Mouse (Mus musculus) embryonic facial prominence, embryonic 15.5 days (tissue): ENCODE results near the gene Cd2. TPM values are rescaled to one million over a fixed set of nuclear protein-coding genes. Genes with fewer than 3 reads are reported as not detected.

Experiments used
- ATAC-seq: fragments of 200-750 bp; cut with Nextera tagmentation; 2 replicates; pipeline ENCODE4 v1.8.0; 2017; ENCODE audit warnings: low read depth, moderate TSS enrichment; ENCODE audit not compliant: insufficient number of reproducible peaks, low FRiP score, low TSS enrichment
- H3K27ac ChIP-seq: fragments of 300-500 bp; sonication (generic); replicated peaks from 2 replicates; pipeline ENCODE4 v1.5.1; 2015; ENCODE audit warnings: mild to moderate bottlenecking, inconsistent platforms
- H3K27me3 ChIP-seq: fragments of 300-500 bp; sonication (generic); 2 replicates; pipeline ENCODE4 v1.6.1; 2015; ENCODE audit warnings: inconsistent platforms
- H3K36me3 ChIP-seq: fragments of 300-500 bp; sonication (generic); 2 replicates; pipeline ENCODE4 v1.6.1; 2015; ENCODE audit warnings: mild to moderate bottlenecking, inconsistent platforms
- H3K4me1 ChIP-seq: fragments of 300-500 bp; sonication (generic); 2 replicates; pipeline ENCODE4 v1.6.1; 2015; ENCODE audit warnings: inconsistent platforms
- H3K4me2 ChIP-seq: fragments of 300-500 bp; sonication (generic); replicated peaks from 2 replicates; pipeline ENCODE4 v1.6.1; 2015; ENCODE audit warnings: mild to moderate bottlenecking, inconsistent platforms
- H3K4me3 ChIP-seq: fragments of 300-500 bp; sonication (generic); replicated peaks from 2 replicates; pipeline ENCODE4 v1.5.1; 2015; ENCODE audit warnings: mild to moderate bottlenecking, inconsistent platforms
- H3K9ac ChIP-seq: fragments of 300-500 bp; sonication (generic); 2 replicates; pipeline ENCODE4 v1.6.1; 2015; ENCODE audit warnings: inconsistent platforms
- H3K9me3 ChIP-seq: fragments of 300-500 bp; sonication (generic); replicated peaks from 2 replicates; pipeline ENCODE4 v1.6.1; 2016; ENCODE audit warnings: inconsistent platforms
- WGBS: fragments of 180-500 bp; shearing (Covaris S2); methylation state at CpG from one replicate; pipeline ENCODE4 v1.1.7; 2015; 5-methylcytosine and 5-hydroxymethylcytosine counted together
- polyA plus RNA-seq: library from polyadenylated mRNA; unstranded; fragments of >200 nt; fragmentation: Nextera tagmentation; extraction: Ambion mirVana; gene quantifications from 2 replicates; pipeline ENCODE4 v1.2.1, GENCODE M21; 2015

The Cd2 gene
- polyA plus RNA-seq, 1 experiment from 2014 or later: 0.24 TPM

GRCm38 (mm10) chr3:101306090-101306489 is 18.4 kb upstream of the Cd2 start:
- WGBS: 59% methylated on average over 9 of the region's 9 CpGs
- Histone ChIP-seq H3K36me3 (no peaks in the 10 kb centered on the region), H3K9me3 (no peaks in the 10 kb centered on the region), H3K27ac (no peak overlapping the region), H3K27me3 (no peaks in the 10 kb centered on the region), H3K4me3 (no peak overlapping the region), H3K4me2 (no peak overlapping the region), H3K9ac (no peak overlapping the region), H3K4me1 (peaks cover 19% of the 10 kb centered on the region)
- no peak for ATAC-seq

GRCm38 (mm10) chr3:101305046-101305445 is 17.3 kb upstream of the Cd2 start:
- Histone ChIP-seq H3K4me2 (no peak overlapping the region), H3K4me3 (no peak overlapping the region), H3K9me3 (no peaks in the 10 kb centered on the region), H3K27ac (no peak overlapping the region), H3K27me3 (no peaks in the 10 kb centered on the region), H3K9ac (no peak overlapping the region), H3K4me1 (peaks cover 30% of the 10 kb centered on the region), H3K36me3 (no peaks in the 10 kb centered on the region)
- 66% methylated on average over 2 of the region's 2 CpGs for WGBS
- no peak for ATAC-seq

- 10% methylated on average over 8 of the region's 8 CpGs for WGBS
- H3K4me2 ChIP-seq: 0 out of 2 replicates have a peak overlapping the region, but pooled peaks have one; percentile 6
- no peak overlapping the region for H3K4me3 ChIP-seq
- no peaks in the 10 kb centered on the region for H3K36me3 ChIP-seq
- H3K9me3 ChIP-seq: no peaks in the 10 kb centered on the region
- 0 out of 2 replicates have a peak overlapping the region, but pooled peaks have one; percentile 22 for H3K27ac ChIP-seq
- ATAC-seq: peak; percentile 53; the same call in 1 of the 2 replicates
- H3K9ac ChIP-seq: no peak overlapping the region
- H3K27me3 ChIP-seq: no peaks in the 10 kb centered on the region
- peaks cover 28% of the 10 kb centered on the region for H3K4me1 ChIP-seq
Observed at GRCm38 (mm10) chr3:101304156-101304555, 16.4 kb upstream of the Cd2 start.

GRCm38 (mm10) chr3:101300271-101301071 is 12.7 kb upstream of the Cd2 start:
- Histone ChIP-seq H3K4me1 (peaks cover 28% of the 10 kb centered on the region), H3K4me2 (peak overlapping the region; percentile 45), H3K9ac (no peak overlapping the region), H3K27ac (peak overlapping the region; percentile 48; the same call in 1 of the 2 replicates), H3K9me3 (no peaks in the 10 kb centered on the region), H3K27me3 (no peaks in the 10 kb centered on the region; the same call in 1 of the 2 replicates), H3K4me3 (peak overlapping the region; percentile 22; the same call in 1 of the 2 replicates), H3K36me3 (no peaks in the 10 kb centered on the region)
- ATAC-seq: peak; percentile 31; the same call in 1 of the 2 replicates
- WGBS: 11% methylated on average over 23 of the region's 23 CpGs

GRCm38 (mm10) chr3:101299591-101299990 is 11.9 kb upstream of the Cd2 start:
- Histone ChIP-seq H3K4me2 (no peak overlapping the region), H3K9ac (no peak overlapping the region), H3K27me3 (no peaks in the 10 kb centered on the region; the same call in 1 of the 2 replicates), H3K4me1 (peaks cover 31% of the 10 kb centered on the region), H3K27ac (no peak overlapping the region), H3K4me3 (no peak overlapping the region), H3K9me3 (no peaks in the 10 kb centered on the region), H3K36me3 (no peaks in the 10 kb centered on the region)
- 75% methylated on average over 6 of the region's 6 CpGs for WGBS
- no peak for ATAC-seq

GRCm38 (mm10) chr3:101297221-101297620 is 9.5 kb upstream of the Cd2 start:
- peaks cover 20% of the 10 kb centered on the region for H3K4me1 ChIP-seq
- WGBS: 88% methylated on average over 5 of the region's 5 CpGs
- no peaks in the 10 kb centered on the region; the same call in 1 of the 2 replicates for H3K27me3 ChIP-seq
- H3K4me2 ChIP-seq: no peak overlapping the region
- no peaks in the 10 kb centered on the region for H3K36me3 ChIP-seq
- H3K27ac ChIP-seq: no peak overlapping the region
- no peaks in the 10 kb centered on the region for H3K9me3 ChIP-seq
- H3K9ac ChIP-seq: no peak overlapping the region
- ATAC-seq: no peak
- no peak overlapping the region for H3K4me3 ChIP-seq

GRCm38 (mm10) chr3:101295931-101296820 is 8.4 kb upstream of the Cd2 start:
- ATAC-seq: no peak

GRCm38 (mm10) chr3:101295366-101295867 is 7.7 kb upstream of the Cd2 start:
- peaks cover 11% of the 10 kb centered on the region for H3K4me1 ChIP-seq
- no peaks in the 10 kb centered on the region; the same call in 1 of the 2 replicates for H3K27me3 ChIP-seq
- no peak overlapping the region for H3K4me2 ChIP-seq
- H3K9ac ChIP-seq: no peak overlapping the region
- ATAC-seq: no peak
- no peaks in the 10 kb centered on the region for H3K36me3 ChIP-seq
- H3K27ac ChIP-seq: no peak overlapping the region; the same call in 1 of the 2 replicates
- no peaks in the 10 kb centered on the region for H3K9me3 ChIP-seq
- H3K4me3 ChIP-seq: no peak overlapping the region
- WGBS: 3% methylated on average over 11 of the region's 11 CpGs

More at GRCm38 (mm10) chr3:101295931-101296820, 8.4 kb upstream of the Cd2 start:
- peaks cover 19% of the 10 kb centered on the region for H3K4me1 ChIP-seq
- WGBS: 60% methylated on average over 15 of the region's 15 CpGs
- H3K4me3 ChIP-seq: no peak overlapping the region
- H3K27me3 ChIP-seq: no peaks in the 10 kb centered on the region; the same call in 1 of the 2 replicates
- no peak overlapping the region for H3K9ac ChIP-seq
- no peak overlapping the region for H3K27ac ChIP-seq
- H3K4me2 ChIP-seq: no peak overlapping the region
- no peaks in the 10 kb centered on the region for H3K9me3 ChIP-seq
- no peaks in the 10 kb centered on the region for H3K36me3 ChIP-seq

- H3K4me1 ChIP-seq: peaks cover 6% of the 10 kb centered on the region; the same call in 1 of the 2 replicates
- 77% methylated on average over 10 of the region's 10 CpGs for WGBS
- no peaks in the 10 kb centered on the region for H3K9me3 ChIP-seq
- 0 out of 2 replicates have a peak overlapping the region, but pooled peaks have one; percentile 2 for H3K27ac ChIP-seq
- no peaks in the 10 kb centered on the region for H3K36me3 ChIP-seq
- no peak overlapping the region for H3K9ac ChIP-seq
- ATAC-seq: peak; percentile 22; the same call in 1 of the 2 replicates
- H3K4me2 ChIP-seq: no peak overlapping the region
- H3K4me3 ChIP-seq: no peak overlapping the region
- H3K27me3 ChIP-seq: no peaks in the 10 kb centered on the region; the same call in 1 of the 2 replicates
Observed at GRCm38 (mm10) chr3:101294487-101295365, 7.0 kb upstream of the Cd2 start.

- H3K27me3 ChIP-seq: no peaks in the 10 kb centered on the region; the same call in 1 of the 2 replicates
- peaks cover 6% of the 10 kb centered on the region; the same call in 1 of the 2 replicates for H3K4me1 ChIP-seq
- H3K9ac ChIP-seq: no peak overlapping the region
- no peak overlapping the region for H3K4me2 ChIP-seq
- no peak overlapping the region for H3K27ac ChIP-seq
- whole genome bisulfite sequencing: 72% methylated on average over 8 of the region's 8 CpGs
- no peaks in the 10 kb centered on the region for H3K9me3 ChIP-seq
- ATAC-seq: no peak
- no peaks in the 10 kb centered on the region for H3K36me3 ChIP-seq
- H3K4me3 ChIP-seq: no peak overlapping the region
Observed at GRCm38 (mm10) chr3:101293571-101294135, 5.9 kb upstream of the Cd2 start.
